Mouse (Mus musculus): ENCODE measurements around the gene Gh.

DNA sequence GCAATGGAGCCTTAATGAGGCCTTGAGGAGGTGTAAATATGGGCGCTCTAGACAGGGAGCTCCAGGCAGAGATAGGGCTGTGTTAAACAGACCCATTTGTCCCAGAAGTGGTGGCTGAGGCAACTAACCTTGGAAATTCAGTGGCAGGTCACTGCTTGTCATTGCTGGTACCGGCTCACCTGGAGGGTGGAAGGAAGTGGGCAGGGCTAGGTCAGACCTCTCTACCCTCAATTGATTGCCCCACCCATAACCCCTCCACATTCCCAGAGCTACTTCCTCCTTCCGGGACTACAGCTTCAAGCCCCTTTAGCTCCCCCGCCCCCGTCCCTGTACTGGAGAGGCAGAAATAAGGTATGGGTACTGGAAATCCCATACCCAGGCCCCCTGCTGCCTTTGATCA, 11.9 kb upstream of the Gh start:
- no peak for TF ChIP-seq GATA1 (IDR thresholded peaks at IDR 0.05; ENCODE audit: low read length)
- no peak for TF ChIP-seq TAL1 (IDR thresholded peaks at IDR 0.05; ENCODE audit: low read length)
